Mouse (Mus musculus) layer of hippocampus, postnatal 14 days (tissue): Measurements from ENCODE around the gene Rnf152. TPM values are rescaled to one million over a fixed set of nuclear protein-coding genes. Genes with fewer than 3 reads are reported as not detected.
A peak's percentile ranks its signal among the peaks of the same experiment; 100 is the strongest.

Experiments
- DNase-seq, 2 experiments: peaks; one replicate each; pipeline ENCODE4 v3.0.0; 2021 to 2022; ENCODE audit warnings: low spot score in 2 of 2, mixed read lengths in 1 of 2
- long read RNA-seq, 2 experiments: library from polyadenylated mRNA; stranded (forward); transcript quantifications; one replicate each; pipeline ENCODE4 v2.0.0; 2021
- total RNA-seq, 2 experiments: library from RNA; stranded (reverse); gene quantifications; 2 replicates each; pipeline ENCODE4 v1.2.3; 2021

Rnf152 gene
- 1 to 10 TPM; 6.3 to 8.2 TPM for total RNA-seq
- long read RNA-seq, experiment 1, partial matches to known transcripts, result 0 of 2 reads
- long read RNA-seq, experiment 1, other reads (novel, unspliced or antisense), result 2 of 2 reads
- long read RNA-seq, experiment 2, full-length matches to known transcripts, result 1 of 1 reads
- long read RNA-seq, experiment 2, partial matches to known transcripts, result 0 of 1 reads
- long read RNA-seq, experiment 2, other reads (novel, unspliced or antisense), result 0 of 1 reads

GRCm38 (mm10) chr1:105356291-105357011, at the start of gene Rnf152:
Gene Rnf152 (minus strand): TSS chr1:105356710.
- DNase-seq, result peak; percentile 7 to 36

GRCm38 (mm10) chr1:105402853-105403252, 46.3 kb upstream of the Rnf152 start:
- no peak for DNase-seq

- no peak for DNase-seq
Measured at GRCm38 (mm10) chr1:105384141-105384937, 27.8 kb upstream of the Rnf152 start.

- DNase-seq, result peak in 1 of 2 experiments; percentile 53
Measured at GRCm38 (mm10) chr1:105377546-105377945, 21.0 kb upstream of the Rnf152 start.

GRCm38 (mm10) chr1:105374618-105375017, 18.1 kb upstream of the Rnf152 start:
- no peak for DNase-seq

- no peak for DNase-seq
Measured at GRCm38 (mm10) chr1:105362701-105363100, 6.2 kb upstream of the Rnf152 start.

- DNase-seq, result no peak
Measured at GRCm38 (mm10) chr1:105358896-105359295, 2.4 kb upstream of the Rnf152 start.

- DNase-seq, result peak in 1 of 2 experiments; percentile 10
Measured at GRCm38 (mm10) chr1:105355910-105356290, 610 bp downstream of the Rnf152 start.

- DNase-seq, result peak; percentile 31 to 33
Measured at GRCm38 (mm10) chr1:105354901-105355891, 1.3 kb downstream of the Rnf152 start.

- DNase-seq, result no peak
Measured at GRCm38 (mm10) chr1:105351806-105352205, 4.7 kb downstream of the Rnf152 start.

- no peak for DNase-seq
Measured at GRCm38 (mm10) chr1:105342305-105342704, 14.2 kb downstream of the Rnf152 start.

GRCm38 (mm10) chr1:105340943-105341342, 15.6 kb downstream of the Rnf152 start:
- no peak for DNase-seq

GRCm38 (mm10) chr1:105337397-105337796, 19.1 kb downstream of the Rnf152 start:
- no peak for DNase-seq

GRCm38 (mm10) chr1:105336096-105336495, 20.4 kb downstream of the Rnf152 start:
- DNase-seq, result no peak

- no peak for DNase-seq
Measured at GRCm38 (mm10) chr1:105332087-105332731, 24.3 kb downstream of the Rnf152 start.

- no peak for DNase-seq
Measured at GRCm38 (mm10) chr1:105331605-105332004, 24.9 kb downstream of the Rnf152 start.

- no peak for DNase-seq
Measured at GRCm38 (mm10) chr1:105330581-105331320, 25.8 kb downstream of the Rnf152 start.

GRCm38 (mm10) chr1:105327789-105328188, 28.7 kb downstream of the Rnf152 start:
- DNase-seq, result no peak

- DNase-seq, result no peak
Measured at GRCm38 (mm10) chr1:105324636-105325035, 31.9 kb downstream of the Rnf152 start.
